Mouse (Mus musculus) hindbrain, embryonic 13.5 days (tissue): ENCODE measurements around the gene Ubash3b. TPM values are rescaled to one million over a fixed set of nuclear protein-coding genes. Genes with fewer than 3 reads are reported as not detected.
A peak's percentile ranks its signal among the peaks of the same experiment; 100 is the strongest.

Experiments
- ATAC-seq: fragments of 200-750 bp; cut with Nextera tagmentation; 2 replicates; pipeline ENCODE4 v1.8.0; 2017; ENCODE audit warnings: moderate TSS enrichment; ENCODE audit not compliant: low FRiP score
- H3K27ac ChIP-seq: fragments of 300-500 bp; sonication (generic); 2 replicates; pipeline ENCODE4 v1.5.1; 2015; ENCODE audit warnings: inconsistent platforms, mild to moderate bottlenecking, moderate library complexity
- H3K27me3 ChIP-seq: fragments of 300-500 bp; sonication (generic); 2 replicates; pipeline ENCODE4 v1.6.1; 2015; ENCODE audit warnings: mild to moderate bottlenecking, inconsistent platforms
- H3K36me3 ChIP-seq: fragments of 300-500 bp; sonication (generic); 2 replicates; pipeline ENCODE4 v1.6.1; 2015; ENCODE audit warnings: mild to moderate bottlenecking, inconsistent platforms
- H3K4me1 ChIP-seq: fragments of 300-500 bp; sonication (generic); replicated peaks from 2 replicates; pipeline ENCODE4 v1.6.1; 2015; ENCODE audit warnings: inconsistent platforms
- H3K4me2 ChIP-seq: fragments of 300-500 bp; sonication (generic); 2 replicates; pipeline ENCODE4 v1.6.1; 2015; ENCODE audit warnings: inconsistent platforms, mild to moderate bottlenecking, moderate library complexity
- H3K4me3 ChIP-seq: fragments of 300-500 bp; sonication (generic); 2 replicates; pipeline ENCODE4 v1.5.1; 2015; ENCODE audit warnings: mild to moderate bottlenecking, inconsistent platforms
- H3K9ac ChIP-seq: fragments of 300-500 bp; sonication (generic); 2 replicates; pipeline ENCODE4 v1.6.1; 2015; ENCODE audit warnings: mild to moderate bottlenecking, inconsistent platforms
- H3K9me3 ChIP-seq: fragments of 300-500 bp; sonication (generic); 2 replicates; pipeline ENCODE4 v1.6.1; 2016; ENCODE audit warnings: inconsistent platforms
- WGBS: fragments of 180-500 bp; shearing (Covaris S2); methylation state at CpG from one replicate; pipeline ENCODE4 v1.1.7; 2015; 5-methylcytosine and 5-hydroxymethylcytosine counted together
- polyA plus RNA-seq: library from polyadenylated mRNA; unstranded; fragments of >200 nt; fragmentation: Nextera tagmentation; extraction: Ambion mirVana; gene quantifications from 2 replicates; pipeline ENCODE4 v1.2.1, GENCODE M21; 2015

The Ubash3b gene
- polyA plus RNA-seq, result 17.3 and 18.2 TPM in 2 replicates

DNA sequence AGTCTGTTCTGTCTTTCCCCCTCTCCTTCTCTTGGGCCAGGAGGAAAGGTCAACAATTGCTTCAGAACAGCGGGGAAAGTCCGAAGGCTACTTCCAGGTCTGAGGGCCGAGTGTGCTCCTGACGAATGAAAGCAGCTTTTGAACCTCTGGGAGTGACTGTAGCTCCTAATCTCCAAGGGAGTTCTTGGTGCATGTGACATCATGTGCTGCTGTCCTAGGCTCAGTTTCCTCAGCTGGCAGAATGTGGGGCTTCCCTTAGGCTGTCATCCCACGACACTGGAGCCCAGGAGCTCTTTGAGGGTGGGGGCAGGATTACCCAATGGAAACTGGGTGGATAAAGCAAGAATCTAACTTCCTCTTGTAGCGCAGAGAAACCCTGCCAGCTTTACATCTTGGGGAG lies at the start of gene Ubash3b:
Gene Ubash3b, minus strand, starts transcription at position 285 of the 400 bp plus-strand sequence.
- no peaks in the 10 kb centered on the region for H3K9me3 ChIP-seq
- H3K36me3 ChIP-seq, result no peaks in the 10 kb centered on the region
- WGBS, result 88% methylated on average over 6 of the region's 6 CpGs
- H3K27ac ChIP-seq, result 0 out of 2 replicates have a peak within 1 kb of the TSS, but pooled peaks have one; percentile 30
- no peak within 1 kb of the TSS for H3K9ac ChIP-seq
- ATAC-seq, result no peak
- H3K27me3 ChIP-seq, result peaks cover 8% of the 10 kb centered on the region; the same call in 1 of the 2 replicates
- H3K4me2 ChIP-seq, result no peak within 1 kb of the TSS
- peaks cover 18% of the 10 kb centered on the region for H3K4me1 ChIP-seq
- no peak within 1 kb of the TSS for H3K4me3 ChIP-seq

DNA sequence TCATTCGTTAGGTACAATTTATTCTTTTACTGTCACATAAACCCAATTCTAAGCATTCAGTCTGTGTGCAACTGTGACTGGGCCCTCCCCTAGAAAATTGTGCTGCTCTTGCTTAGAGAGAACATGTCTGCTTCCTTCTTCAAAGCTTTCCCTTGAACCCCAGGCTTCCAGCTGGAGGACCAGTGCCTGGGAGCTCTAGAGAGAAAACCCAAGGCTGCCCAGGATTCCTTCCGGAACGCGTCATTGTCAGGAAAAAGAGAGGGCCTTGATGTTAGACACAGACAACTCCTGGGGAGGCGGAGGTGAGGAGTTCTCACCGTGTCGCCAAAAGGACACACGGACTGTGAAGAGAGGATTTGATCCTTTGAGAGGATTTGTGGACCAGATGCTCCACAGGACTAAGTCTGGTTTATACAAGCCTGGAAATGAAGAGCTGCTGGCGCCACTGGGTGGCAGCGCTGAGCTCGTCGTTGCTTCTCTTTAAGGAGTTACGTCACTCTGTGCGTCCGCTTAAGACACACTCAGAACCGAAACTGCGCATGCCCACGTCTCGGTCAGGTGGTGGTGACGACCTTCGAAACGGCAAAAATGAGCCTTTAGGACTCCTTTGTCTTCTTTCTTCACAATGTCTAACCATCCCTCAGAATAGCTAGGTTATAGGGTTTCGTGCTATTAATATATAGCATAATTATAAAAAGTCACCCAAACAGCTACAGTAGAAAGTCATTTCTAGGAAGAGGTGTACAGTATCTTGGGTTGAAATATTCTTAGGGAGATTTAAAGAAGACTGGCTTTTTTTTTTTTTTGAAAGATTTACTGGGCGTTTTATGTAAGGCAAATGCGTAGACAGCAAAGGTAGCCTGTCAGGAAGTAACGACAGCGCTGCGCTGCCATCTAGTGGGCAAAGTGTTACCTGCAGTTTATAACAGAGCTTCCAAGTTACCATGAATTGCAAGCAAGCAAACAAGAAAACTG lies 45.9 kb upstream of the Ubash3b start:
- WGBS, result 10% methylated on average over 28 of the region's 28 CpGs
- Histone ChIP-seq H3K27me3 (no peaks in the 10 kb centered on the region), H3K4me2 (peak overlapping the region; percentile 47), H3K36me3 (no peaks in the 10 kb centered on the region), H3K9ac (peak overlapping the region; percentile 53), H3K27ac (peak overlapping the region; percentile 90), H3K4me3 (peak overlapping the region; percentile 29), H3K9me3 (no peaks in the 10 kb centered on the region), H3K4me1 (peaks cover 12% of the 10 kb centered on the region)
- peak; percentile 92 for ATAC-seq

DNA sequence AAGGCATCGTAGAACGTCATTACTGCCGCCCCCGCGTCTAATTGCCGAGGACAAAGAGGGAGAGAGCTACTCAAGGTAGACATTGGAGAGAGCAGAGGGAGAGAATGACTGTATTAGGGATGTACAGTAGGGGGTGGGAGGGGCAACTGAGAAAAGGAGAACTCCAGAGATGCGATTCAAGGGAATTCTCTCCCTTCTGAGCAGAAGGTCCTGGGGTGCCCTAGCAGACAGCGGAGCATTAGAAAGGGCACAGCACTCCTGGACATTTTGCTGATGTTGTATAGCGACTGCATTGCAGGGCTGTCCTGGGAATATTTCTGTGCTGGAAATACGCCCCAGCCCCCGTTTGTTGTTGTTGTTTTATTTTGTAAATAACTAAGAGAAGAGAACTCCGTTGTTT lies 45.2 kb upstream of the Ubash3b start:
- Histone ChIP-seq H3K27me3 (0 out of 2 replicates have a peak, but pooled peaks cover under 1% of the 10 kb centered on the region), H3K4me3 (no peak overlapping the region), H3K4me1 (peaks cover 5% of the 10 kb centered on the region), H3K27ac (no peak overlapping the region), H3K9ac (no peak overlapping the region; the same call in 1 of the 2 replicates), H3K9me3 (no peaks in the 10 kb centered on the region), H3K36me3 (no peaks in the 10 kb centered on the region), H3K4me2 (no peak overlapping the region)
- WGBS, result 78% methylated on average over 12 of the region's 12 CpGs
- 0 out of 2 replicates have a peak, but pooled peaks have one; percentile 29 for ATAC-seq

DNA sequence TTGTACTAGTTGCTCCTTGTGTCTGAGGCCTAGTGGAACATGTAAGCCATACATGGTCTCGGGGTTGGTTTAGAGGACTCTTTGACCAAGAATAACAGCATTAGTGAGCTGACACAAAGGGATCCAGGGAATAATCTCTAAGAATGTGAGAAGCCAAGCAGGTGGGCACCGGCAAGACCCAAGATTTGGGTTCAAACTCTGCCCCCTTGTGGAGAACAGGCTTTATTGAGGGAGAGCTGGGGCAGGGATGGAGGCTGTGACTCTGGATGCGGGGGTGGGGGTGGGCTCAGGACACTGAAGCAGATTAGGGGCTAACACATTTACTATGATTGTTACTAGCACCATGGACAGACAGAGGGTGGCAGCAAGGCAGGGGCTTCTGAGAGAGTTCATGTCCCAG lies 43.8 kb upstream of the Ubash3b start:
- H3K9me3 ChIP-seq, result no peaks in the 10 kb centered on the region
- no peaks in the 10 kb centered on the region for H3K36me3 ChIP-seq
- H3K9ac ChIP-seq, result no peak overlapping the region
- H3K27ac ChIP-seq, result no peak overlapping the region
- ATAC-seq, result no peak
- H3K4me1 ChIP-seq, result peaks cover 4% of the 10 kb centered on the region
- H3K4me2 ChIP-seq, result no peak overlapping the region
- WGBS, result 67% methylated on average over 3 of the region's 3 CpGs
- H3K27me3 ChIP-seq, result 0 out of 2 replicates have a peak, but pooled peaks cover 3% of the 10 kb centered on the region
- H3K4me3 ChIP-seq, result no peak overlapping the region

DNA sequence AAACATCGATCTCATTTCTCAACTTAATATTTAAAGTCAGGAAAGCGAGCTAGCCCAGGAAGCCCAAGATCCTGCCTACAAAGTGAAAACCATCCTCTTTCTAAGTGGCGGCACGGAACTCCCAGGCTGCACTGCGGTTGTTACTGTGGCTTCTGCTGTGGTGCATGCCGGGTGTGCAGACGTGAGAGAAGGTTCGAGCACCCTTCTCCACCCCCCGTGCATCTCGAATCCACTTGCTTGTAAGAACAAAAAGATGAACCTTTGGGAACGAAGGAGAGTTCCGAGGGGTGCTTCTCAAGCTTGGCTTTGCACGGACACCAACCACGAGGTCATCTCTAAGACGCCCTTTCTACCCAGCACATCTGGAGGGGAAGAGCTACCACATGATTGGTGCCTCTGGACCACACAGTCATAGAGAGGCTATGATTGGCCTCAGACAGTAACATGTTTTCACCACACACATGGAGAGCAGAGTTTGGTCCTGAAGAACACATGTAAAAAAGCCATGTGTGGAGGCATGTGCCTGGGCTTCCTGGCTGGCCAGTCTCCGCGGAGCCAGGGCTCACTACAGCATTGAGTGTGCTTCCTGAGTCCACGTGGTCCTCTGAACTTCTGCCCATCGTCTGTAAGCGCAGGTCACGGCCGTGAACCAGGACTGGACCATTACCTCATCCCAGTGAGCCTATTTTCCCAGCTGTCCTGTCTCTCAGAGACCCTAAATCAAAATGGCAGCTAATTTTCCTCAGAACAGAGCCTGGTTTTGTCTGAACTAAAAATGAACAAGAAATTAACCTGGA lies 38.2 kb upstream of the Ubash3b start:
- ATAC-seq, result no peak
- no peak overlapping the region for H3K27ac ChIP-seq
- H3K4me3 ChIP-seq, result no peak overlapping the region
- H3K4me2 ChIP-seq, result no peak overlapping the region
- 0 out of 2 replicates have a peak, but pooled peaks cover 3% of the 10 kb centered on the region for H3K27me3 ChIP-seq
- no peaks in the 10 kb centered on the region for H3K4me1 ChIP-seq
- 88% methylated on average over 22 of the region's 22 CpGs for WGBS
- no peaks in the 10 kb centered on the region for H3K9me3 ChIP-seq
- no peaks in the 10 kb centered on the region for H3K36me3 ChIP-seq
- H3K9ac ChIP-seq, result no peak overlapping the region

DNA sequence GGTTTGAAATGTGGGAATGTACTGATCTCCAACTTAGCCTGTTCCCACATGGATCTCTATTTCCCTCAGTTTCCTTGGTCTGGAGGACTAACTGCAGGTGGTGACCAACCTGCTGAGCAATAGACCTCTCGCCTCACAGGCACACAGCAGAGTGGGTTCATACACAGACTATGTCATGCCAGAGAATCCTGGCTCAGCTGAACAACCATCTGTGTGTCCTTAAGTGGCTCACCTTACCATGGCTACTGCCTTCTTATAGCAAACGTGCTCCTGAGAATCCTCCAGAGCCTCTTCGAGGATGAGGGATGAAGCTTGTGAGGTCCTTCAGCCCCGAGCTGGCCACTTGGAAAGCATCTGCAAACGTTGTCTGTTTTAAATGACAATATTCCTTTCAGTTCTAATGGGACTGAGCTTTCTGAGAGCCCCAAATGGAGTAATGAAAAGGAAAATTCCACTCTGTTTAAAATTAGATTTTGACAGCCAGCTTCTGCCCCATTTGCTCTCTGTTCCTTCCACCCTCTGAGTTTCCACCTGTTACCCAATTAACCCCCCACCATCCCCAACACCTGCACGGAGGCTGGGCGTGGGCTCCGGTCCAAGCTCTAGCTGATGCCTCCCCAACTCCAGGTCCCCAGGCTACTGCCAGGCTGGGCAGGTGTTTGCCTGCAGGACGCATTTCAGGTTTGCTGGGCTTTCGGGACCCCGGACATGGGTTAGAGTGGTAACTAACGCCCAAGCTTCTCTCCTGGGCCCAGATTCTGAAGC lies 37.2 kb upstream of the Ubash3b start:
- ATAC-seq, result no peak
- Histone ChIP-seq H3K9ac (no peak overlapping the region), H3K9me3 (no peaks in the 10 kb centered on the region), H3K4me3 (no peak overlapping the region), H3K4me1 (no peaks in the 10 kb centered on the region), H3K36me3 (no peaks in the 10 kb centered on the region), H3K4me2 (no peak overlapping the region), H3K27me3 (0 out of 2 replicates have a peak, but pooled peaks cover 3% of the 10 kb centered on the region), H3K27ac (no peak overlapping the region)
- WGBS, result 78% methylated on average over 12 of the region's 12 CpGs

DNA sequence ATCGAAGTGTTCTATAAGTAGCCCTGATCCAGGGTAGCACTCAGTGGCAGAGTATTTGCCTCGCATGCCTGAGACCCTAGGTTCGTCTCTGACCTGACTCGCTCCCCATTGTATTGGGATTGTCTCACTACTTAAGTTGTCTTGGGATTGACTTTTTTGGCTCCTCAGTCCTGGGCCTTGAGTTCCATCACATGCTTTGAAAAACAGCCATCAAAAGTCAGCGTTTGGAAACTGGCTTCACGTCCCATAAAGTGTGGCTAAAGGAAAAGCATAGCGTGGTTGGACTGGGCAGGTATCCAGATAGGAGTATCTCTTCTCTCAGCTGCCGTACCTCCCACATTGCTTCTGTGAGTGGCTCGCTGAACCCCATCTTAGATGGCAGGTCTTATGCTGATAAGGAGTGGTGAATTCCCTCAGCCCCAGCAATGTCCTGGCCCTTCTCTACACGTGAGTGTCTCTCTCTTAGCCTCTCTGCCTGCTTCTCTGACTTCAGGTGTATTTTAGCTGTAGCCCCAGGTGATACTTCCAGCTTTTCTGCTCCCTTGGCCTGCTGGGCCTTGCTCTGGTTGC lies 34.3 kb upstream of the Ubash3b start:
- Histone ChIP-seq H3K4me2 (no peak overlapping the region), H3K9me3 (no peaks in the 10 kb centered on the region), H3K4me3 (no peak overlapping the region), H3K27ac (no peak overlapping the region), H3K27me3 (no peaks in the 10 kb centered on the region), H3K4me1 (0 out of 2 replicates have a peak, but pooled peaks cover 6% of the 10 kb centered on the region), H3K9ac (no peak overlapping the region), H3K36me3 (no peaks in the 10 kb centered on the region)
- no peak for ATAC-seq
- 89% methylated on average over 10 of the region's 10 CpGs for WGBS

DNA sequence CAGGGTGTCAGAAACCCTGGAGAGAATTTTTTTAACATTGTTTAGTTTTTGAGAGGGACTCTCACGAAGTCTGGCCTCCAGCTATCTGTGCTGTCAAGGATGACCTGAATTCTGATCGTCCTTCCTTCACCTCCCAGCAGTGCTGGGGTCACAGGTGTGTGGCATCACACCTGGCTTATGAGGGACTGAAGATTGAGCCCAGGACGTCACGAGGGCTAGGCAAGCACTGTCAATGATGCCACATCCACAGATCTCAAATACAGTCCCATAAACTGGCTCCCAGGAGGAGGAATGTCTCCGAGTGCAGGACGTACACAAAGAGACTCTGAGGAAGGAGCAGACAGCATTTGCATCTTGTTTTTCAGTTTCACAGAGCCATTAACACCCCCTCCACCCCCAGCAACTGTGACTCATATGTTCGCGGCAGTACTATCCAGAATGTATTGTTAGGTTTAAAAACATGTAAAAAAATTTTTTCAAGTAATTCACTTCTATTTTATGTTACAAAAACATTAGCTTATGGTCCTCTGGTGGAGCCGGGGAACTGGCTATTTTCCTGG lies 30.2 kb upstream of the Ubash3b start:
- 0 out of 2 replicates have a peak overlapping the region, but pooled peaks have one; percentile 41 for H3K27ac ChIP-seq
- 0 out of 2 replicates have a peak, but pooled peaks cover 8% of the 10 kb centered on the region for H3K4me1 ChIP-seq
- H3K9ac ChIP-seq, result 0 out of 2 replicates have a peak overlapping the region, but pooled peaks have one; percentile 30
- no peaks in the 10 kb centered on the region for H3K9me3 ChIP-seq
- 0 out of 2 replicates have a peak, but pooled peaks have one; percentile 10 for ATAC-seq
- H3K36me3 ChIP-seq, result no peaks in the 10 kb centered on the region
- 68% methylated on average over 9 of the region's 9 CpGs for WGBS
- no peak overlapping the region for H3K4me2 ChIP-seq
- H3K27me3 ChIP-seq, result no peaks in the 10 kb centered on the region
- no peak overlapping the region for H3K4me3 ChIP-seq

DNA sequence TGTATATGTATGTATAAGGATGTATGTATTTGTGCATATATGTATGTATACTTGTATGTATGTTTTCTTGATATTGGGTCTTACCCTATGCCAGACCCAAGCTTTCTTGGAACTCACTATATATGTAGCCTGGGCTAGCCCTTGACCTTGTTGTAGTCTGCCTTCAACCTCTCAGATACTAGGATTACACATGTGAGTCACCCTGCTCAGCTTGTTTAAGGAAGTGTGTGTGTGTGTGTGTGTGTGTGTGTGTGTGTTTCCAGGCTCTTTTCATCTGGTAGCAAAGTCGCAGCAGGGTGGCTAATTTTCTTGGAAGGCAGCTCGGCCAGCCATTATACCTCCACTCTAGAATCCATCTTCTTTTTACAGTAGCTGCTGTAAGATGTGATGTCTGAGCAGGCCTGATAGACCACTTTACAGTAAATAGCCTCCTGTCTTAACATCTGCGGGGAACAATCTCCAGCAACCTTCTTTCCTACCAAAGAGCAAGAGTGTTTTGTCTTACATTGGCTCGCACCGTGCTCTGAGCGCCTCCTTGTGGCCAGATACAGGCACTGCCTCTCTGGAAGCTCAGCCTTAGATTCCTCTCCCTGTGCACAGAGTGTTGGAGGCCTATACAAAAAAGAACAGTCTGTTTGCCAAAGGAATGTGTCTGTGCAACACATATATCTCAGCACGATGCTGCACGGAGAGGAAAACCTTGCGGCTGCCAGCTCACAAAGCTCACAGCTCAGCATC lies 29.4 kb upstream of the Ubash3b start:
- Histone ChIP-seq H3K4me2 (no peak overlapping the region), H3K27ac (peak overlapping the region; percentile 60), H3K36me3 (no peaks in the 10 kb centered on the region), H3K27me3 (no peaks in the 10 kb centered on the region), H3K9ac (0 out of 2 replicates have a peak overlapping the region, but pooled peaks have one; percentile 10), H3K4me3 (no peak overlapping the region), H3K4me1 (0 out of 2 replicates have a peak, but pooled peaks cover 8% of the 10 kb centered on the region), H3K9me3 (no peaks in the 10 kb centered on the region)
- 26% methylated on average over 9 of the region's 9 CpGs for WGBS
- ATAC-seq, result peak; percentile 81

DNA sequence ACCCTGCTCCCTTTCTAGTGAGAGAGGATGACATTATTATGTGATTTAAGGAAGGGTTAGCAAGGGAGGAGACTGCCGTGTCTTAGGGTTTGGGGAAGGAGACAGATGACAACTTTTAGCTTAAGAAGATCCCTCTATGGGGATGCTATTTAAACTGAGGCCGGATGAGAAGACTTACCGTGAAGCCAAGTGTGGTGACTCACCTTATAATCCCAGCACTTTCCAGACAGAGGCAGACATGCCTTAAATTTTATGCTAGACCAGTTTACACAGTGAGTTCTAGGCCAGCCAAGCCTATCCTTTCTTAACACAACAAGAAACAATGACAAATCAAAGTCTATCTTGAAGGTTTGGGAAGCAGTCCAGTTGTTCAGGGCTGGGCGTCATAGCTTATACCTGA lies 26.4 kb upstream of the Ubash3b start:
- Histone ChIP-seq H3K9me3 (no peaks in the 10 kb centered on the region), H3K4me1 (0 out of 2 replicates have a peak, but pooled peaks cover 8% of the 10 kb centered on the region), H3K27me3 (no peaks in the 10 kb centered on the region), H3K9ac (no peak overlapping the region), H3K4me2 (no peak overlapping the region), H3K4me3 (no peak overlapping the region), H3K27ac (no peak overlapping the region), H3K36me3 (no peaks in the 10 kb centered on the region)
- 90% methylated on average over 4 of the region's 4 CpGs for WGBS
- ATAC-seq, result no peak
